Mouse (Mus musculus): ENCODE measurements at regions not wholly inside any gene's neighbourhood (a gene's known extent, or its start where the extent isn't known, plus 50 kb on each side); places are given as distances from the start of the nearest gene placed in this dataset.

DNA sequence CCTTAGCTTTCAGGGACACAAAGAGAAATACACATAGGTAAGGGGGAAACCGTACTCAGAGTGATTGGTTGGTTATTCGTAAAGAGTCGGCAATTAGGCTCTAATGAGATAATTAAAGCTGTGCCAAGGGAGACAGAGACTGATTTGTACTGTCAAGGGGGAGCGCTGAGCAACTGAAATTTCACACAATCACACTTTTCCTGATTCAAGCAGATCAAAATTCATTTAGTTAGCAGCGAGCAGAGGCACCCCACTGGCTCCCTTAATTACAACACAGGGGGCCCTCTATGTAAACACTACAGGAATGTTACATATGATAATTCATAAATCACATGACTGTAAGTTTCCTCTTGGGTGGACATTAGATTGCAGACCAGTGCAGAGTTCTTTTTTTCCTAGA is 180.5 kb downstream of the Phlda1 start:
- TF ChIP-seq CTCF (IDR thresholded peaks at IDR 0.05; ENCODE audit: control insufficient read depth, insufficient read depth, insufficient read length) (no peak), MYOD1 (IDR thresholded peaks at IDR 0.05; ENCODE audit: control insufficient read depth, insufficient read length, low read depth) (no peak), MYOG (IDR thresholded peaks at IDR 0.05; ENCODE audit: control insufficient read depth, extremely low read depth, insufficient read length) (no peak), FOSL1 (IDR thresholded peaks at IDR 0.05; ENCODE audit: insufficient read depth, low read length, poor library complexity, severe bottlenecking) (no peak), USF1 (IDR thresholded peaks at IDR 0.05; ENCODE audit: low read depth) (no peak), MAX (IDR thresholded peaks at IDR 0.05) (no peak), CEBPB (IDR thresholded peaks at IDR 0.05; ENCODE audit: low read depth) (no peak)

Data from C2C12 (cell line).